Mouse (Mus musculus): ENCODE data around the gene Mtmr10. TPM values are rescaled to one million over a fixed set of nuclear protein-coding genes. Genes with fewer than 3 reads are reported as not detected.

The Mtmr10 gene
- polyA plus RNA-seq, 1 experiment: 4.5 TPM

- Histone ChIP-seq H3K36me3 (ENCODE audit: control insufficient read depth, insufficient read depth, low read length) (0 out of 2 replicates have a peak, but pooled peaks cover 3% of the 10 kb centered on the region), H3K27me3 (ENCODE audit: control insufficient read depth, insufficient read depth, low read length) (no peaks in the 10 kb centered on the region), H3K4me1 (replicated peaks; ENCODE audit: control insufficient read depth, insufficient read depth, low read length) (no peaks in the 10 kb centered on the region), H3K4me3 (ENCODE audit: control insufficient read depth, insufficient read depth, low read length) (no peak overlapping the region), H3K27ac (ENCODE audit: control insufficient read depth, insufficient read depth, low read length) (no peak overlapping the region)
- no peak for DNase-seq
- TF ChIP-seq CTCF (IDR thresholded peaks at IDR 0.05; ENCODE audit: borderline replicate concordance, control insufficient read depth, extremely low read depth, insufficient read depth, low read length, poor library complexity): no peak
- TF ChIP-seq POLR2A (IDR thresholded peaks at IDR 0.05; ENCODE audit: control insufficient read depth, extremely low read depth, insufficient read depth, low read length, poor library complexity): no peak
- WGBS: 87% methylated on average over 2 of the region's 2 CpGs
Measured at GRCm38 (mm10) chr7:64310756-64311155, 23.3 kb downstream of the Mtmr10 start.

- H3K27me3 ChIP-seq (ENCODE audit: control insufficient read depth, insufficient read depth, low read length): no peaks in the 10 kb centered on the region
- H3K4me3 ChIP-seq (ENCODE audit: control insufficient read depth, insufficient read depth, low read length): no peak overlapping the region
- no peaks in the 10 kb centered on the region for H3K4me1 ChIP-seq (replicated peaks; ENCODE audit: control insufficient read depth, insufficient read depth, low read length)
- H3K27ac ChIP-seq (ENCODE audit: control insufficient read depth, insufficient read depth, low read length): no peak overlapping the region
- DNase-seq: no peak
- 0 out of 2 replicates have a peak, but pooled peaks cover 3% of the 10 kb centered on the region for H3K36me3 ChIP-seq (ENCODE audit: control insufficient read depth, insufficient read depth, low read length)
- TF ChIP-seq POLR2A (IDR thresholded peaks at IDR 0.05; ENCODE audit: control insufficient read depth, extremely low read depth, insufficient read depth, low read length, poor library complexity) (no peak), CTCF (IDR thresholded peaks at IDR 0.05; ENCODE audit: borderline replicate concordance, control insufficient read depth, extremely low read depth, insufficient read depth, low read length, poor library complexity) (no peak)
- WGBS: 97% methylated on average over 7 of the region's 7 CpGs
Measured at GRCm38 (mm10) chr7:64312811-64313210, 25.4 kb downstream of the Mtmr10 start.

GRCm38 (mm10) chr7:64321125-64321524 lies 33.7 kb downstream of the Mtmr10 start:
- Histone ChIP-seq H3K4me3 (ENCODE audit: control insufficient read depth, insufficient read depth, low read length) (no peak overlapping the region), H3K36me3 (ENCODE audit: control insufficient read depth, insufficient read depth, low read length) (peaks cover 14% of the 10 kb centered on the region), H3K4me1 (replicated peaks; ENCODE audit: control insufficient read depth, insufficient read depth, low read length) (no peaks in the 10 kb centered on the region), H3K27ac (ENCODE audit: control insufficient read depth, insufficient read depth, low read length) (no peak overlapping the region), H3K27me3 (ENCODE audit: control insufficient read depth, insufficient read depth, low read length) (no peaks in the 10 kb centered on the region)
- 96% methylated on average over 5 of the region's 5 CpGs for WGBS
- DNase-seq: no peak
- TF ChIP-seq CTCF (IDR thresholded peaks at IDR 0.05; ENCODE audit: borderline replicate concordance, control insufficient read depth, extremely low read depth, insufficient read depth, low read length, poor library complexity): no peak
- TF ChIP-seq POLR2A (IDR thresholded peaks at IDR 0.05; ENCODE audit: control insufficient read depth, extremely low read depth, insufficient read depth, low read length, poor library complexity): no peak

- no peak for DNase-seq
- TF ChIP-seq POLR2A (IDR thresholded peaks at IDR 0.05; ENCODE audit: control insufficient read depth, extremely low read depth, insufficient read depth, low read length, poor library complexity): no peak
- TF ChIP-seq CTCF (IDR thresholded peaks at IDR 0.05; ENCODE audit: borderline replicate concordance, control insufficient read depth, extremely low read depth, insufficient read depth, low read length, poor library complexity): no peak
- Histone ChIP-seq H3K4me1 (replicated peaks; ENCODE audit: control insufficient read depth, insufficient read depth, low read length) (no peaks in the 10 kb centered on the region), H3K36me3 (ENCODE audit: control insufficient read depth, insufficient read depth, low read length) (peaks cover 14% of the 10 kb centered on the region), H3K27ac (ENCODE audit: control insufficient read depth, insufficient read depth, low read length) (no peak overlapping the region), H3K27me3 (ENCODE audit: control insufficient read depth, insufficient read depth, low read length) (no peaks in the 10 kb centered on the region), H3K4me3 (ENCODE audit: control insufficient read depth, insufficient read depth, low read length) (no peak overlapping the region)
- 91% methylated on average over 4 of the region's 4 CpGs for WGBS
Measured at GRCm38 (mm10) chr7:64321658-64322057, 34.2 kb downstream of the Mtmr10 start.

- TF ChIP-seq CTCF (IDR thresholded peaks at IDR 0.05; ENCODE audit: borderline replicate concordance, control insufficient read depth, extremely low read depth, insufficient read depth, low read length, poor library complexity) (peak; percentile 60; the same call in 1 of the 2 replicates), POLR2A (IDR thresholded peaks at IDR 0.05; ENCODE audit: control insufficient read depth, extremely low read depth, insufficient read depth, low read length, poor library complexity) (no peak)
- Histone ChIP-seq H3K4me1 (replicated peaks; ENCODE audit: control insufficient read depth, insufficient read depth, low read length) (no peaks in the 10 kb centered on the region), H3K27me3 (ENCODE audit: control insufficient read depth, insufficient read depth, low read length) (no peaks in the 10 kb centered on the region), H3K36me3 (ENCODE audit: control insufficient read depth, insufficient read depth, low read length) (no peaks in the 10 kb centered on the region), H3K27ac (ENCODE audit: control insufficient read depth, insufficient read depth, low read length) (no peak overlapping the region), H3K4me3 (ENCODE audit: control insufficient read depth, insufficient read depth, low read length) (no peak overlapping the region)
- 10% methylated on average over 1 of the region's 1 CpGs for WGBS
- DNase-seq: peak; percentile 91
Measured at GRCm38 (mm10) chr7:64326892-64327291, 39.4 kb downstream of the Mtmr10 start.

- Histone ChIP-seq H3K4me1 (replicated peaks; ENCODE audit: control insufficient read depth, insufficient read depth, low read length) (no peaks in the 10 kb centered on the region), H3K27me3 (ENCODE audit: control insufficient read depth, insufficient read depth, low read length) (no peaks in the 10 kb centered on the region), H3K36me3 (ENCODE audit: control insufficient read depth, insufficient read depth, low read length) (no peaks in the 10 kb centered on the region), H3K27ac (ENCODE audit: control insufficient read depth, insufficient read depth, low read length) (no peak overlapping the region), H3K4me3 (ENCODE audit: control insufficient read depth, insufficient read depth, low read length) (no peak overlapping the region)
- WGBS: 91% methylated on average over 4 of the region's 4 CpGs
- no peak for DNase-seq
- no peak for TF ChIP-seq CTCF (IDR thresholded peaks at IDR 0.05; ENCODE audit: borderline replicate concordance, control insufficient read depth, extremely low read depth, insufficient read depth, low read length, poor library complexity)
- no peak for TF ChIP-seq POLR2A (IDR thresholded peaks at IDR 0.05; ENCODE audit: control insufficient read depth, extremely low read depth, insufficient read depth, low read length, poor library complexity)
Measured at GRCm38 (mm10) chr7:64327486-64327885, 40.0 kb downstream of the Mtmr10 start.

GRCm38 (mm10) chr7:64331309-64331708 lies 43.9 kb downstream of the Mtmr10 start:
- no peak overlapping the region for H3K4me3 ChIP-seq (ENCODE audit: control insufficient read depth, insufficient read depth, low read length)
- no peak overlapping the region for H3K27ac ChIP-seq (ENCODE audit: control insufficient read depth, insufficient read depth, low read length)
- H3K36me3 ChIP-seq (ENCODE audit: control insufficient read depth, insufficient read depth, low read length): no peaks in the 10 kb centered on the region
- 94% methylated on average over 3 of the region's 3 CpGs for WGBS
- no peaks in the 10 kb centered on the region for H3K4me1 ChIP-seq (replicated peaks; ENCODE audit: control insufficient read depth, insufficient read depth, low read length)
- TF ChIP-seq CTCF (IDR thresholded peaks at IDR 0.05; ENCODE audit: borderline replicate concordance, control insufficient read depth, extremely low read depth, insufficient read depth, low read length, poor library complexity): no peak
- TF ChIP-seq POLR2A (IDR thresholded peaks at IDR 0.05; ENCODE audit: control insufficient read depth, extremely low read depth, insufficient read depth, low read length, poor library complexity): no peak
- DNase-seq: no peak
- H3K27me3 ChIP-seq (ENCODE audit: control insufficient read depth, insufficient read depth, low read length): no peaks in the 10 kb centered on the region

Data from thymus, adult 2 months (tissue).